In genomic region chr10:84756435-84757095, GRCm38 (mm10) we compare ENCODE assay signal across 9 mouse cellular contexts. TPM values are rescaled to one million over a fixed set of nuclear protein-coding genes. Genes with fewer than 3 reads are reported as not detected.
DNase-seq lines count a peak whose midpoint lies in the region; ATAC-seq lines count a peak whose summit lies in the region.
"Had no signal": no experiment of that assay in that cellular context is flagged by ENCODE, and none has a peak within 500 bp of the region (broad histone marks: within the 10 kb centered on the region; RNA-seq: fewer than 3 reads in every experiment).

No protein-coding gene starts in this region.

- H3K36me3 ChIP-seq in megakaryocyte, embryonic 14.5 days (replicated peaks; ENCODE audit: low read length), result no peaks in the 10 kb centered on the region
- H3K36me3 ChIP-seq in forebrain, embryonic 10.5 days (replicated peaks), result no peaks in the 10 kb centered on the region

- H3K27ac ChIP-seq in forebrain, embryonic 10.5 days, result peak overlapping the region; percentile 94

- intact Hi-C loops in left cerebral cortex, postnatal 4 days (cut with DNase I), result no loop called here

- under 1% methylated on average over 42 of the region's 42 CpGs for WGBS in forebrain, embryonic 10.5 days

- peak overlapping the region; percentile 75 for H3K4me3 ChIP-seq in megakaryocyte, embryonic 14.5 days (replicated peaks)
- peak overlapping the region; percentile 71 for H3K4me3 ChIP-seq in forebrain, embryonic 10.5 days

- H3K4me1 ChIP-seq in megakaryocyte, embryonic 14.5 days, result peaks cover 59% of the 10 kb centered on the region
- peaks cover 74% of the 10 kb centered on the region for H3K4me1 ChIP-seq in forebrain, embryonic 10.5 days

- no peaks in the 10 kb centered on the region for H3K9me3 ChIP-seq in megakaryocyte, embryonic 14.5 days
- no peaks in the 10 kb centered on the region for H3K9me3 ChIP-seq in forebrain, embryonic 10.5 days

- ATAC-seq in megakaryocyte, adult 5-6 weeks (ENCODE audit: poor library complexity, severe bottlenecking), result no peak

- peak; percentile 77 for DNase-seq in forebrain, embryonic 10.5 days (ENCODE audit: extremely low spot score, low spot score)
- DNase-seq in kidney, postnatal 4 days, result peak; percentile 44 to 56
- DNase-seq in retina, embryonic 14.5 days (ENCODE audit: low spot score), result peak; percentile 49
- DNase-seq in adrenal gland, postnatal 10 days, result no peak
- DNase-seq in left cerebral cortex, postnatal 4 days, result no peak
- no peak for DNase-seq in adrenal gland, postnatal 25 days

- peaks cover 96% of the 10 kb centered on the region for H3K27me3 ChIP-seq in megakaryocyte, embryonic 14.5 days (replicated peaks)
- peaks cover 99% of the 10 kb centered on the region for H3K27me3 ChIP-seq in forebrain, embryonic 10.5 days (ENCODE audit: poor library complexity, severe bottlenecking)

RNA-seq across cellular contexts. Expression of gene Rfx4, which starts 0.7 kb away (rescaled TPM):
- not detected in 2 replicates for polyA plus RNA-seq in megakaryocyte, embryonic 14.5 days (2012; ENCODE audit: insufficient read depth, low replicate concordance)
- total RNA-seq in megakaryocyte, adult 5-6 weeks (2015), result 0.11 TPM in 1 of 2 replicates, not detected in the other
- total RNA-seq in megakaryocyte, adult 5-6 weeks (2017), result 0.24 TPM in 1 of 2 replicates, not detected in the other
- 24.8 and 26.1 TPM in 2 replicates for polyA plus RNA-seq in forebrain, embryonic 10.5 days (2016; fragmentation: Nextera tagmentation; extraction: Ambion mirVana)
- total RNA-seq in adrenal gland, postnatal 10 days (2021), result under 1 TPM; 0.39 to 0.51 TPM
- 10 to 100 TPM in 1 of 2 experiments, 1 to 10 TPM in 1; 9.4 to 10.1 TPM for total RNA-seq in left cerebral cortex, postnatal 4 days (2021)
- total RNA-seq in adrenal gland, postnatal 25 days (2021), result not detected in 2 replicates
- total RNA-seq: neutrophil, adult 5-6 weeks had no signal

Comparison
In these comparisons a context has a peak if more than half of its experiments do, and no peak if none do; other contexts are left out.
1. DNase-seq: peak in forebrain, embryonic 10.5 days (single experiment), kidney, postnatal 4 days (2 of 2) and retina, embryonic 14.5 days (single experiment); none in adrenal gland, postnatal 10 days (single experiment), left cerebral cortex, postnatal 4 days (single experiment) and adrenal gland, postnatal 25 days (single experiment).